Mouse (Mus musculus) CH12.LX (cell line): Measurements from ENCODE around the gene Pappa2. TPM values are rescaled to one million over a fixed set of nuclear protein-coding genes. Genes with fewer than 3 reads are reported as not detected.

Experiments
- DNase-seq: peaks from one replicate; pipeline ENCODE4 v3.0.0-alpha.2; 2013; ENCODE audit errors: extremely low read depth
- H3K27ac ChIP-seq: 2 replicates; pipeline ENCODE4 v1.5.1; 2012; ENCODE audit warnings: low read depth, mild to moderate bottlenecking, control low read depth, moderate library complexity; ENCODE audit not compliant: insufficient read depth
- H3K27me3 ChIP-seq: replicated peaks from 2 replicates; pipeline ENCODE3; 2012; ENCODE audit warnings: inconsistent platforms
- H3K36me3 ChIP-seq, 2 experiments: replicated peaks in 1 of 2; 2 replicates each; pipeline versions ENCODE3 to v1.6.1; 2012; ENCODE audit warnings: inconsistent platforms in 1 of 2, low read length in 1 of 2, mild to moderate bottlenecking in 1 of 2, mixed read lengths in 1 of 2, moderate library complexity in 1 of 2; ENCODE audit not compliant: control insufficient read depth in 1 of 2, insufficient read depth in 1 of 2
- H3K4me1 ChIP-seq, 2 experiments: 2 replicates each; pipeline ENCODE4 v1.6.1; 2012; ENCODE audit warnings: inconsistent platforms in 1 of 2, moderate library complexity in 1 of 2; ENCODE audit not compliant: insufficient read depth in 2 of 2, control insufficient read depth in 1 of 2
- H3K4me2 ChIP-seq: 2 replicates; pipeline ENCODE4 v1.6.1; 2012; ENCODE audit warnings: low read depth, mild to moderate bottlenecking, control low read depth; ENCODE audit not compliant: poor library complexity, insufficient read depth, severe bottlenecking
- H3K4me3 ChIP-seq, 3 experiments: fragments of 150-350 bp in 1 of 3; sonication (generic) in 1 of 3; replicated peaks in 1 of 3; 2 replicates each; pipeline versions ENCODE3 to v1.5.1; 2011 to 2012; ENCODE audit warnings: low read depth in 2 of 3, low read length in 2 of 3, mild to moderate bottlenecking in 2 of 3, moderate library complexity in 2 of 3, control low read depth in 1 of 3, improper control_type of control experiment in 1 of 3, inconsistent platforms in 1 of 3, mixed read lengths in 1 of 3; ENCODE audit not compliant: poor library complexity in 1 of 3
- H3K79me2 ChIP-seq: replicated peaks from 2 replicates; pipeline ENCODE4 v1.6.1; 2012; ENCODE audit warnings: mild to moderate bottlenecking, moderate library complexity; ENCODE audit not compliant: control insufficient read depth, poor library complexity, insufficient read depth, severe bottlenecking; ENCODE audit errors: extremely low read depth
- H3K9ac ChIP-seq: 2 replicates; pipeline ENCODE4 v1.6.1; 2012; ENCODE audit warnings: low read depth, mild to moderate bottlenecking, control low read depth, moderate library complexity; ENCODE audit not compliant: insufficient read depth
- H3K9me3 ChIP-seq: replicated peaks from 2 replicates; pipeline ENCODE3; 2012; ENCODE audit warnings: low read length, inconsistent platforms, mixed read lengths
- BHLHE40 ChIP-seq: IDR thresholded peaks from 2 replicates; pipeline ENCODE4 v1.6.1; 2011; ENCODE audit warnings: mild to moderate bottlenecking, low read depth, low read length, improper control_type of control experiment
- CHD1 ChIP-seq: IDR thresholded peaks from 2 replicates; pipeline ENCODE4 v1.6.1; 2012; ENCODE audit warnings: low read depth, low read length, improper control_type of control experiment, inconsistent platforms
- CHD2 ChIP-seq: IDR thresholded peaks from 2 replicates; pipeline ENCODE4 v1.6.1; 2011; ENCODE audit warnings: low read length, improper control_type of control experiment
- E2F4 ChIP-seq: IDR thresholded peaks from 2 replicates; pipeline ENCODE4 v1.6.1; 2011; ENCODE audit warnings: low read depth, low read length, improper control_type of control experiment; ENCODE audit not compliant: insufficient replicate concordance
- ELF1 ChIP-seq: IDR thresholded peaks from 2 replicates; pipeline ENCODE4 v1.6.1; 2014; ENCODE audit warnings: low read depth, mild to moderate bottlenecking, inconsistent platforms, low read length, improper control_type of control experiment
- EP300 ChIP-seq: IDR thresholded peaks from 2 replicates; pipeline ENCODE4 v1.6.1; 2011; ENCODE audit warnings: low read length, improper control_type of control experiment
- ETS1 ChIP-seq: conservative IDR thresholded peaks from 2 replicates; pipeline ENCODE4 v1.6.1; 2012; ENCODE audit warnings: low read depth, mild to moderate bottlenecking, inconsistent platforms, low read length, improper control_type of control experiment, moderate library complexity
- IRF4 ChIP-seq: IDR thresholded peaks from 2 replicates; pipeline ENCODE4 v1.6.1; 2014; ENCODE audit warnings: low read depth, mild to moderate bottlenecking, inconsistent platforms, low read length, improper control_type of control experiment
- JUN ChIP-seq: IDR thresholded peaks from 2 replicates; pipeline ENCODE4 v1.6.1; 2011; ENCODE audit warnings: low read depth, mild to moderate bottlenecking, low read length, improper control_type of control experiment, moderate library complexity; ENCODE audit not compliant: insufficient read depth
- JUND ChIP-seq: conservative IDR thresholded peaks from 2 replicates; pipeline ENCODE4 v1.6.1; 2011; ENCODE audit warnings: low read depth, low read length, improper control_type of control experiment
- MAX ChIP-seq: IDR thresholded peaks from 2 replicates; pipeline ENCODE4 v1.6.1; 2011; ENCODE audit warnings: low read length, improper control_type of control experiment
- MEF2A ChIP-seq: IDR thresholded peaks from 2 replicates; pipeline ENCODE4 v1.6.1; 2014; ENCODE audit warnings: low read depth, mild to moderate bottlenecking, inconsistent platforms, low read length, improper control_type of control experiment, borderline replicate concordance
- MYC ChIP-seq: IDR thresholded peaks from 2 replicates; pipeline ENCODE4 v1.6.1; 2011; ENCODE audit warnings: low read depth, mild to moderate bottlenecking, improper control_type of control experiment, low read length
- NRF1 ChIP-seq: IDR thresholded peaks from 2 replicates; pipeline ENCODE4 v1.6.1; 2014; ENCODE audit warnings: low read depth, mild to moderate bottlenecking, inconsistent platforms, low read length, improper control_type of control experiment, moderate library complexity
- PAX5 ChIP-seq: IDR thresholded peaks from 2 replicates; pipeline ENCODE4 v1.6.1; 2012; ENCODE audit warnings: low read length, inconsistent platforms, mixed read lengths
- POLR2AphosphoS2 ChIP-seq: IDR thresholded peaks from 2 replicates; pipeline ENCODE4 v1.6.1; 2011; ENCODE audit warnings: low read depth, low read length, improper control_type of control experiment
- RCOR1 ChIP-seq: conservative IDR thresholded peaks from 2 replicates; pipeline ENCODE4 v1.6.1; 2012; ENCODE audit warnings: low read depth, mild to moderate bottlenecking, inconsistent platforms, low read length, improper control_type of control experiment
- TCF12 ChIP-seq: IDR thresholded peaks from 2 replicates; pipeline ENCODE4 v1.6.1; 2014; ENCODE audit warnings: low read depth, mild to moderate bottlenecking, inconsistent platforms, low read length, improper control_type of control experiment
- dilution Hi-C: fragments of 300-500 bp; cut with MboI; formaldehyde crosslinking; loops from 2 replicates; pipeline ENCODE4 v1.14.3; 2020; ENCODE audit warnings: low sequenced_read_pairs; ENCODE audit not compliant: extremely low pct_unique_long_range_greater_than_20kb, extremely low pct_ligation_motif_present
- in situ Hi-C: fragments of 300-500 bp; cut with MboI; formaldehyde crosslinking; loops from 3 replicates; pipeline ENCODE4 v1.14.3; 2019; ENCODE audit warnings: low sequenced_read_pairs, low pct_ligation_motif_present, low pct_unique_long_range_greater_than_20kb, mixed read lengths
- polyA plus RNA-seq: library from polyadenylated mRNA; unstranded; fragments of >175 nt; gene quantifications from 2 replicates; pipeline ENCODE4 v1.2.1, GENCODE M21; 2012; ENCODE audit warnings: low read depth; ENCODE audit not compliant: insufficient read length
- total RNA-seq, 2 experiments: library from RNA; depleted of rRNA; stranded (reverse); fragments of 300-350 nt in 1 of 2; fragments of >200 nt in 1 of 2; gene quantifications; 2 replicates each; pipeline ENCODE4 v1.2.3; 2012 to 2014

Pappa2 gene
- total and polyA plus RNA-seq, 3 experiments = 0.17 to 1.3 (median 0.20) TPM

DNA sequence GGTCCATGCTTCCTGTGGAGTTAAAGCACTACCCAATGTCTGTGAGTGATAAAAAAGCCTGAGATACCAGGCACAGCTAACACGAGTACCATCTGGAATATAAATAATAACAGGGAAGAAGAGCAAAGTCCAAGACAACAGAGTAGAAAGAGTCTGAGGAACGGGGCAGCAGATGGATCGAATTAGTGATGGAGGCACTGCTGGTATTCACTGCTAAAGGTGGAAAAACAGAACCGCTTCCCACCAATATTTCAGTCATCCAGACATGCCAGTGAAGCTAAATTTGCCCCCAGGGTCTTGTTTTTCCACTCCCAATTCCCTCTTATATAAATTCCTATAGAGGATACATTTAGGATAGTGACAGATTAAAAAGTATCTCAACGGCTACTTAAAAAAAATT is 238.8 kb downstream of the Pappa2 start:
- dilution Hi-C loops (no loop called here), in situ Hi-C loops (no loop called here)
- H3K4me2 ChIP-seq = peak overlapping the region; percentile 44
- H3K9ac ChIP-seq = no peak overlapping the region
- TF ChIP-seq MYC (no peak), CHD1 (no peak), NRF1 (0 out of 2 replicates have a peak, but pooled peaks have one; percentile 16)
- H3K27me3 ChIP-seq = no peaks in the 10 kb centered on the region
- no peak overlapping the region for H3K4me3 ChIP-seq
- H3K4me1 ChIP-seq = peaks cover 11 to 50% of the 10 kb centered on the region in 2 experiments; a peak in 3 of 4 replicates
- no peaks in the 10 kb centered on the region for H3K9me3 ChIP-seq
- H3K79me2 ChIP-seq = no peaks in the 10 kb centered on the region
- H3K27ac ChIP-seq = no peak overlapping the region
- no peak for DNase-seq
- no peaks in the 10 kb centered on the region for H3K36me3 ChIP-seq

- no peak overlapping the region for H3K27ac ChIP-seq
- H3K79me2 ChIP-seq = no peaks in the 10 kb centered on the region
- H3K4me3 ChIP-seq = no peak overlapping the region
- in situ Hi-C loops = no loop called here
- no peaks in the 10 kb centered on the region for H3K9me3 ChIP-seq
- no peaks in the 10 kb centered on the region for H3K36me3 ChIP-seq
- H3K4me2 ChIP-seq = peak overlapping the region; percentile 74
- H3K27me3 ChIP-seq = no peaks in the 10 kb centered on the region
- H3K9ac ChIP-seq = no peak overlapping the region
- TF ChIP-seq TCF12 = no peak
- TF ChIP-seq JUN = peak; percentile 42; the same call in 1 of the 2 replicates
- peak; percentile 98 for TF ChIP-seq BHLHE40
- no peak for TF ChIP-seq E2F4
- TF ChIP-seq ELF1 = peak; percentile 4; the same call in 1 of the 2 replicates
- peak; percentile 74 for TF ChIP-seq EP300
- TF ChIP-seq MYC = peak; percentile 76; the same call in 1 of the 2 replicates
- TF ChIP-seq MAX = peak; percentile 46
- no peak for TF ChIP-seq PAX5
- no peak for TF ChIP-seq POLR2AphosphoS2
- peak; percentile 84 for TF ChIP-seq ETS1
- 0 out of 2 replicates have a peak, but pooled peaks have one; percentile 74 for TF ChIP-seq RCOR1
- peak; percentile 69; the same call in 1 of the 2 replicates for TF ChIP-seq MEF2A
- no peak for TF ChIP-seq CHD2
- peak; percentile 84 for TF ChIP-seq IRF4
- 0 out of 2 replicates have a peak, but pooled peaks have one; percentile 15 for TF ChIP-seq JUND
- TF ChIP-seq, all 38 proteins: peak for 11
- peaks cover 11 to 50% of the 10 kb centered on the region in 2 experiments; a peak in 3 of 4 replicates for H3K4me1 ChIP-seq
- dilution Hi-C loops = no loop called here
- DNase-seq = peak; percentile 77
These were observed 239.3 kb downstream of the Pappa2 start for GRCm38 (mm10) chr1:158740949-158741348.
